Mouse (Mus musculus) urinary bladder, postnatal 10 days (tissue): Measurements from ENCODE around the gene Gm28171.
"Not testable (repeated sequence)": the region's sequence is repeated elsewhere in the genome, so short reads cannot be mapped to it uniquely, and the experiment has no call there.

Source experiments
- DNase-seq: peaks from one replicate; pipeline ENCODE4 v3.0.0; 2022; ENCODE audit warnings: low spot score

Gm28171 gene

GRCm38 (mm10) chrY:5793095-5793494 is at the start of gene Gm28171:
TSS of gene Gm28171 (plus strand) at chrY:5793395.
- DNase-seq = not testable (repeated sequence)
